Comparison of ENCODE assay signal across 8 mouse cellular contexts in the genomic region with DNA sequence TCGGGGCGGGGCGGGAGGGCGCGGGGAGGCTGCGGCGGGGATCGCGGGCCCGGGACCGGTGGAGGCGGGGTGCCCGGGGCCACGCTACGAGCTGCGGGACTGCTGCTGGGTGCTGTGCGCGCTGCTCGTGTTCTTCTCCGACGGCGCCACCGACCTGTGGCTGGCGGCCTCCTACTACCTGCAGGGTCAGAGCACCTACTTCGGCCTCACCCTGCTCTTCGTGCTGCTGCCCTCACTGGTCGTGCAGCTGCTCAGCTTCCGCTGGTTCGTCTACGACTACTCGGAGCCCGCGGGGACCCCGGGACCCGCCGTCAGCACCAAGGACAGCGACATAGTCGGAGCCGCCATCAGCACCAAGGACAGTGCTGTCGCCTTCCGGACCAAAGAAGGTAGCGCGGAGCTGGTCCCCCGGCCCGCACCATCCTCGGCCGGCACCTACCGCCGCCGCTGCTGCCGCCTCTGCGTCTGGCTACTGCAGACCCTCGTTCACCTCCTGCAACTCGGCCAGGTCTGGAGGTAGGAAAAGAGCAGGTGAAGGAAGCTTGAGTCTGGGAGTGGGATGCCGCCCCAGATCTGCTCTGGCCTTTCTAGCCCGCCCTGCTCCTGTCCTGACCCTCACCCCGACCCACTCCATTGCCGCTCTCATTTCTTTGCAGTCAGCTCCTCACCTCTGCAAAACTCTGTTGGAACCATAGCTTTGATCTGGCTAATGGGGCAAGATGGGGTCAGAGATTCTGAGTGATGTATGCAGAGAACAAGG. TPM values are rescaled to one million over a fixed set of nuclear protein-coding genes. Genes with fewer than 3 reads are reported as not detected.
A peak's percentile ranks its signal among the peaks of the same experiment; 100 is the strongest.
DNase-seq lines count a peak whose midpoint lies in the region; ATAC-seq lines count a peak whose summit lies in the region.

No protein-coding gene starts in this region.

- peaks cover 8% of the 10 kb centered on the region for H3K4me1 ChIP-seq in embryonic facial prominence, embryonic 12.5 days
- peaks cover 7% of the 10 kb centered on the region for H3K4me1 ChIP-seq in heart, embryonic 15.5 days (replicated peaks)

- DNase-seq in CD4-positive helper T cell, adult 2 months (ENCODE audit: low read depth, low spot score), result peak; percentile 68
- peak; percentile 71 to 90 for DNase-seq in adrenal gland, adult (ENCODE audit: inconsistent age in 2 of 2, low spot score in 1 of 2)
- DNase-seq in kidney, postnatal 14 days, result peak; percentile 86
- DNase-seq in lung, postnatal 36 days, result peak; percentile 65
- peak; percentile 86 for DNase-seq in retina, embryonic 14.5 days (ENCODE audit: low spot score)
- DNase-seq in urinary bladder, postnatal 25 days (ENCODE audit: low spot score), result peak; percentile 75

- H3K4me3 ChIP-seq in embryonic facial prominence, embryonic 12.5 days, result peak overlapping the region; percentile 49
- peak overlapping the region; percentile 44 for H3K4me3 ChIP-seq in heart, embryonic 15.5 days

- H3K9me3 ChIP-seq in embryonic facial prominence, embryonic 12.5 days, result no peaks in the 10 kb centered on the region
- no peaks in the 10 kb centered on the region for H3K9me3 ChIP-seq in heart, embryonic 15.5 days (replicated peaks)

- 0 out of 2 replicates have a peak overlapping the region, but pooled peaks have one; percentile 3 for H3K9ac ChIP-seq in embryonic facial prominence, embryonic 12.5 days
- H3K9ac ChIP-seq in heart, embryonic 15.5 days, result no peak overlapping the region

- ATAC-seq in embryonic facial prominence, embryonic 12.5 days (ENCODE audit: insufficient number of reproducible peaks, insufficient read depth, low FRiP score, low TSS enrichment), result peak; percentile 66; the same call in 1 of the 2 replicates
- peak; percentile 38; the same call in 1 of the 2 replicates for ATAC-seq in heart, embryonic 15.5 days (replicated peaks; ENCODE audit: insufficient number of reproducible peaks, insufficient read depth, low FRiP score, low read depth)

- H3K27me3 ChIP-seq in embryonic facial prominence, embryonic 12.5 days, result peaks cover 48% of the 10 kb centered on the region
- H3K27me3 ChIP-seq in heart, embryonic 15.5 days, result peaks cover 86% of the 10 kb centered on the region

- peak overlapping the region; percentile 94 for H3K4me2 ChIP-seq in embryonic facial prominence, embryonic 12.5 days (replicated peaks)
- peak overlapping the region; percentile 69 for H3K4me2 ChIP-seq in heart, embryonic 15.5 days

- 2% methylated on average over 58 of the region's 58 CpGs for WGBS in embryonic facial prominence, embryonic 12.5 days
- 1% methylated on average over 57 of the region's 58 CpGs for WGBS in heart, embryonic 15.5 days

- H3K27ac ChIP-seq in embryonic facial prominence, embryonic 12.5 days, result no peak overlapping the region
- H3K27ac ChIP-seq in heart, embryonic 15.5 days, result no peak overlapping the region

- no peaks in the 10 kb centered on the region for H3K36me3 ChIP-seq in embryonic facial prominence, embryonic 12.5 days
- H3K36me3 ChIP-seq in heart, embryonic 15.5 days, result no peaks in the 10 kb centered on the region

RNA-seq across cellular contexts. Expression of a gene that starts 0.6 kb away (rescaled TPM):
- 0.33 and 0.61 TPM in 2 replicates for polyA plus RNA-seq in embryonic facial prominence, embryonic 12.5 days (2016; fragmentation: Nextera tagmentation; extraction: Ambion mirVana)
- not detected in 2 replicates for polyA plus RNA-seq in heart, embryonic 15.5 days (2015; fragmentation: Nextera tagmentation; extraction: Ambion mirVana)

RNA-seq across cellular contexts. Expression of a gene that starts 17.0 kb away (rescaled TPM):
- polyA plus RNA-seq in embryonic facial prominence, embryonic 12.5 days (2016; fragmentation: Nextera tagmentation; extraction: Ambion mirVana), result 121 and 123 TPM in 2 replicates
- 110 and 126 TPM in 2 replicates for polyA plus RNA-seq in heart, embryonic 15.5 days (2015; fragmentation: Nextera tagmentation; extraction: Ambion mirVana)

RNA-seq across cellular contexts. Expression of a gene that starts 33.5 kb away (rescaled TPM):
- polyA plus RNA-seq in embryonic facial prominence, embryonic 12.5 days (2016; fragmentation: Nextera tagmentation; extraction: Ambion mirVana), result 2.6 and 4.3 TPM in 2 replicates
- 4.6 and 5.4 TPM in 2 replicates for polyA plus RNA-seq in heart, embryonic 15.5 days (2015; fragmentation: Nextera tagmentation; extraction: Ambion mirVana)
